Mouse (Mus musculus): ENCODE measurements at regions not wholly inside any gene's neighbourhood (a gene's known extent, or its start where the extent isn't known, plus 50 kb on each side); places are given as distances from the start of the nearest gene placed in this dataset.

DNA sequence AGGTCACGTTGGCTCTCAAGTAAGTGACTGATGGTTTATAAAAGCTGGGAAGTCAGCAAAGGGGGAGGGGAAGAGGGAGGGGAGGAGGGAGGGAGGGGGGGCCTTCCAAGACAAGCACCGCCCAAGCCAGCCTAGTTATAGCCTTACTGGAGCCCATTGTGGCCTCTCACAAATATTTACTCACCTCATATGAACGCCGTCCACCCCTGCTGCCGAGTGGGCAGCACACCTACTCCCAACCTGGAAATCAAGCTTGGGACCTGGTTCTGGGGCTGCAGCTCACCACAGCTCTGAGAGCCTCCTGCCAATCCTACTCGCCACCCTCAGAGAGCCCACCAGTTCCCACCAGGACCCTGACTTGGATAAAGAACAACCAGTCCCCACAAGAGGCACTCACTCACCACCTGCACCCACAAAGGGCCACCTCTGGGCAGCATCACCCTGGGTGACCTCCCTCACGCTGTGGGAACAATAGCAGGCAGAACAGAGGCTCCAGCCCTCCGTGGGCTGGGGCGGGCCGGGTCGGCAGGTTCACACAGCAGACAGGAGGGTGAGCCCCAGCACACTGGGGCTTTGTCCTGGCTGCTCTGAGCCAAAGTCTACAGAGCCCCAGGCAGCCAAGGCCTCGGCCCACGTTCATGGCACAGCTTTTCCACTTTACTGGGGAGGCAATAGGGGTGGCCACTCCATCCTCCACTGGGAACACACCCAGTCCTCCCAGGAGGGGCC lies 171.8 kb downstream of the Bcl11b start:
- no peak for DNase-seq (ENCODE audit: low spot score in 2 of 2)

DNA sequence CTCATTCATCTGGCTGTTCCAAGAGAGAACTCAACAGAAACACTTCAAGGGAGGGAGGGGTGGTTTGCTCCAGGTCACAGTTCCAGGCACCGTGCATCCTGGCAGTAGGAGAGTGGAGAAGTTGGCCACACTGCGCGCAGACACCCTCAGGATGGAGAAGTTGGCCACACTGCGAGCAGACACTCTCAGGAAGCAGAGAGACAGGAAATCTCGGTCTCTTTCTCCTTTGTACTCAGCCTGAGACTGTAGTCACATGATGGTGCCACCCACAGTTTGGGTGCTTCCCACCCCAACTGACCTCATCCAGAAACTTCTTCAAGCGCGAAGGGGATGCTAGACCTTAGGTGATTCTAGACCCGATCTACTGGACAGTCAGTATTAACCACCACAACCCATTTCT lies 170.4 kb downstream of the Bcl11b start:
- no peak for DNase-seq (ENCODE audit: low spot score in 2 of 2)

DNA sequence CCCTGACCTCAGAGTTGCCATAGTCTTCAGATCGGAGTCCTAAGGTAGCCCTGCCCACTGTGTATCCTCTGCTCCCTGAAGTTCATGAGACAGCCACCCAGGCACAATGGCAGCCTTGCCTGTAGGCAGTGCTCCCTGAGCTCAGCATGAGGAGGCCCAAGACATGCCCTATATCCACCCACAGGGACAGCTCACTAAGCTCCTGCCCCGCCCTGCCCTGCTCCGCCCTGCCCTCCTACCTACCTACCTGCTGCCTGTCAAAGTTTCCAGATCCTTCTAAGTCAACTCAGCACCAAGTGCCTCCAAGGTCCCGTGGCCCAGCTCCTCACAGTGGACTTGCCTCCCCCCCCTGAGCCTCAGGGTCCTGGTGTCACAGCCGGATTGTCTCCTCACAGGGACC lies 168.9 kb downstream of the Bcl11b start:
- no peak for DNase-seq (ENCODE audit: low spot score in 2 of 2)

DNA sequence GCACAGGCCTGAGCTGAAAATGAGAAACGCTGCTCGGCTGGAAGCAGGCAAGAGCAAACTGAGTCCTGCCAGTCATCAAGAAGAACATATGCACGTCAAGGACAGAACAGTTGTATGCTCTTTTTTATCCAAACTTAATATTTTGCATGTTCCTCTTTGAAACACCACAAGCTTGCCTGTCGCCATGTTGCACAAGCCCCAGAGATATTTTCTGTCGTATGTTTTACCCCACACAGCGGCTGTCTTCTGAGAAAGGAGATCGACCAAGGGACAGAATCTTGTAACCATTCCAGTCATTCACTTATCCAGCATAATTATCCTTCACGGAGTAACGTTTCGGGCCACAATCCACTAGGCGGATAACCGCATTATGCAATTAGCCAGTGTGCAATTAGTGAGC lies 165.7 kb downstream of the Bcl11b start:
- DNase-seq (ENCODE audit: low spot score in 2 of 2) = peak; percentile 45

DNA sequence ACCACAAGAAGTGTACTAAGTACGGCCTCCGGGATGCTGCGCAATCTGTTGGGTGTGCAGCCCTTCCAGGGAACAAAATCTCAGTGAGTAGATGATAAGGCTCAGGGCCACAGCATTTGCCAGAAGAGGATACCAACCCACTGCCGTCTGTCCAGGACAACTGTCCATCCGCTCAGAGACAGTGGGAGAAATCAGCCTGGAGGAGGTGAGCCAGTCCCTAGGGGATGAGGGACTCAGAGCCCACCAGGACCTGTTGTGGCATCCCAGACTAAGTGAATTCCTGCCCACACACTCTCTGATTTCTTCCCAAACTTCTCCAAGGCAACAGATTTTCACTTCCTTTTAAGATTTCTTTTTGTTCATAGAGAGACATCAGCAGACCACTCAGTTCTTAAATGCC lies 158.8 kb downstream of the Bcl11b start:
- DNase-seq (ENCODE audit: low spot score in 2 of 2) = peak in 1 of 2 experiments; percentile 32

DNA sequence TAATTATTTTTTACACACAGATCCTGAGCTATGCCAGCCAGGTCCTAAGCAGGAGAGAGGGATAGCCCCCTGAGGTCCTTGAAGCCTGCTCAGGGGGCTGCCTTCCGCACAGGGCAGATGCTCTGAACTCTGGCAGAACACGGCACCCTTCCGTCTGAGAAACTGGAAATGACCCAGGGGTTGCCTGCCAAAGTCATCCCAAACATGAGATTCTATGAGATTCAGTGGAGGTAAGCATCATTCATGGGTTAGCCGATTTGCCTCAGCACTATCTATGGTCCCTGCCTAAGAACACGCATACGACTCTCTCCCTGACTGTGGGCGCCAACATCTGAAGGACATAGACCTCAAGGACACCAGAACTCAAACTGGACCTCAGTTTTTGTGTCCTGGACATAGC lies 152.8 kb downstream of the Bcl11b start:
- no peak for DNase-seq (ENCODE audit: low spot score in 2 of 2)

DNA sequence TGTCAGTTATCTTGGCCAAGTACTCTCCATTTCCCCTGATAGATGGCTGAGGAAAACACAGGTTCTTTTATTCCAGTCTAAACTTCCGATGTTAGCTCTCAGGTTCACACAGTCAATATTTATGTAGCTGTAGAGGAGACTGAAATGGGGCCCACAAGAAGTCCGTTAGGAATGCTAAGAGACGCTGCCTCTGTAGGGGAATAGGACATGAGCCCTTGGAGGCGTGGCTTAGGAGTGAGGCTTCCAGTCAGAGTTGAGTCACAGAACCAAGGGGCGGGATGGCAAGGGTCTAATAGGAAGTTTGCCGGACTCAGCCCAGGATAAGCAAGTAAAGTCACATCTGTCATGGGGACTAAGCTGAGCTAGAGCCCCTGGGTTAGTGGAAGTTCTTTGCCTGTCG lies 150.5 kb downstream of the Bcl11b start:
- no peak for DNase-seq (ENCODE audit: low spot score in 2 of 2)

DNA sequence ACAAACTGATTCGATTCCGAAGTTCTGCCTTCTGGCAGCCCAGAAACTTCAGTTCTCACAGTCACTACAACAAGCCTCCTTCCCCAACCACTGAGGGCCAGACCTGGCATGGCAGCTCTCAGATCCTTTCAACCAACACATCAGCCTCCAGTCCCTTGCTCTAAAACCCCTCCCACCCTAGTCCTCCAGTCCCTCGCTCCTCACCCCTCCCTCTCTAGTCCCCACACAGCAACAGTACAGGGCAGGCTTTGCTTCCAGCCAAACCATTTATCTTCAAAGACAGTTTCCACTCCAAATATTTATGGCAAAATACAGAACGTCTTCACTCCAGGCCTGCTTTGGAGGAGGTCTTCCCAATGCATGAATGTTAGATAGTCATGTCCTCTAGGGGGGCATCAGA lies 147.9 kb downstream of the Bcl11b start:
- DNase-seq (ENCODE audit: low spot score in 2 of 2) = no peak

DNA sequence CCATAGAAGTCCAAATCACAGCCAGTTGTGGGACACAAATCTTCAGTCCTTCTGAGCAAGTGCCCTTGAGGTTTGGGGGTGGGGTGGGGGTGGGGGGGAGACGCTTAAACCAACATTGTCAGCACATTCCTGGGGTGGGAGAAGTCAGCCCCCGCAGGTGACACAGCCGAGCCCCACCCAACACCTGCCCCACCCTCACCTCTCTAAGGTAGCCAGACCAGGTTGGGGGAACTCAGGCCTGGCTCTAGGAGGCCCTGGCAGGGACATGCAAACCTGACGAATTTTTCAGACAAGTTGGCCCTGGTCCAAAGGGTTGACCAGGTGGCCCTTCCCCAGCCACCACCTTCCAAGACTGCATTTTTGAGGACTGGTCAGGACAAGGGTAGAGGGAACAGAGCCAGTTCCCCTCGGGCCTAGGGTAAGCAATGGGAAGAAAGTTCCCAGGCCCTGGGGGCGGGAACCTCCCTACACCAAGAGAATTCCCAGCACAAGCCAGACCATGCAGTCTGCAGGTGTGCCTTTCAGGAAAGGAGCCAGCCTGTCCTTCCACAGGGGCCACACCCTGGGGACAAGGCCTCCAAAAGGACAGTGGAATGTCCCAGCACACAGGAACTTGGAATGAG lies 146.9 kb downstream of the Bcl11b start:
- DNase-seq (ENCODE audit: low spot score in 2 of 2) = no peak

DNA sequence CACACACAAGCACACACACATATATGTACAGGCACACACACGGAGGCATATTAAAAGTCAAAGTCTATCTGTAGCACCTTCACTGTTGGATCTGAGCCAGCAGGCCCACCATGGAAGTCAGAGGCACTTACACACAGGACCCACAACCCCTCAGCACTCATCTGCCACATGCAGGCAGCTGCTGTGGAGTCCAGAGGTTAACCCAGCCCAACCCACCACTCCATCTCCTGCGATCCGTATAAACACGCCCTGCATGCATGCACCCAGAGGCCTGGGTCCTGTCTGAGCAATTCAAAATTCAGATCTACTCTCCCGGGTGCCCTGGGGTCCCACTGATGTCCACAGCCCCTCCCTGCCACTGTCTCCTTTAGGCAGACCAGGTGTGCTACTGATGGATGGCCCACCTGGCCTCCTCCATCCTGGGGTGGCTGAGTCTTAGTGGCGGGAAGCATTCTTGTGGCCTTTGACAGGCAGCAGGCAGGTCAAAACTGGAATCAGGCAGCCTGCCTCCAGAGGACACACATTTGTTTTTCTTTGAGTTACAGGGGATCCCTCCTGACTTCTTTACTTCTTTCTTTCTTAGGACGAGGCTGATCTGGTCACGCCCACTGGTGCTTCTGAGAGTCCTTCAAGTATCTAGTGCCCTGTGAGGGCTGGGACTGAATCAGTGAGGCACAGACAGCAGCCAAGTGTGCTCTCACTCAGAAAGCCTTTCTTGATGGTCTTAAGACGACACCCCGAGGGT lies 144.7 kb downstream of the Bcl11b start:
- no peak for DNase-seq (ENCODE audit: low spot score in 2 of 2)

DNA sequence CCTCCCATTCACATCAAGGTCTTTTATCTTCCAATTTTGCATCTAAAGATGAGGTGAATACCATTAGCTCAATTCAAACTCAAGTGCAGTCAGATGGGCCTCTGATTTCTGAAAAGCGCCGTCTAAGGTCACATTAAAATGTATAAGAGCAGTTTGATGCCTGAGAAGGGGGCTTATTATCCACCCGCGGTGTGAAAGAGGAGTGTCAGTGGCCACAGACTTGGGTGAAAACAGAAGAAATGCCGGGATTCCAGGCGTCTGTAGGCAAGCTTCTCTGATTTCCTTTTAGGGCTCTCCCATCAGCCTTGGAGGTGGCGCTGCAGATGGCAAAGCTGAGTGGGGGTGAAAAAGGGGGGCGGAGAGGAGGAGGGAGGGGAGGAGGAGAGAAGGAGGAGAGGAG lies 143.7 kb downstream of the Bcl11b start:
- DNase-seq (ENCODE audit: low spot score in 2 of 2) = no peak

DNA sequence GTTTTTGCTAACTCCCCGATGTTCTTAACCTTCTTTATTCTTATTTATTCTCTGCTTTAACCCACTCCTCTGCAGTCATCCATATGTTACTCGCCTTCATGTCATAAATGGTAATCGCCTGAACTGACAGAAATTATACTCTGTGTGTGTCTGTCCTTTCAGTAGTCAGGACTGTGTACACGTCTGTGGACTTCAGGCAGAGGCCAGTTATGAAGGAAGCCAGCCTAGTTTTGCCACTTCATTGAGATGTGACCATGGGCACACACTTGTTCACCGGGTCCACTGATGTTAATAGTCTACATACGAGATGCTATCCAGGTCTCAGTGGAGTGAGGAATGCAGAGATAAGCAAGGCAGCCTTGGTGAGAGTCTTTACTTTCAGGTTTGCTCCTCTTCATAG lies 143.0 kb downstream of the Bcl11b start:
- no peak for DNase-seq (ENCODE audit: low spot score in 2 of 2)
